Mouse (Mus musculus): ENCODE measurements around the gene Hpf1. TPM values are rescaled to one million over a fixed set of nuclear protein-coding genes. Genes with fewer than 3 reads are reported as not detected.

The Hpf1 gene
- 9.0 and 9.8 TPM in 2 replicates for polyA plus RNA-seq (2012)

GRCm38 (mm10) chr8:60889843-60890519, at the start of gene Hpf1:
Gene Hpf1 (plus strand): TSS chr8:60890418.

Other genes starting within 250 kb of the Hpf1 start
- gene Clcn3, start 92.9 kb downstream of the Hpf1 start, polyA plus RNA-seq (2012) = 4.3 and 5.2 TPM in 2 replicates
- 3.4 and 3.6 TPM in 2 replicates for gene Nek1, start 102.8 kb downstream of the Hpf1 start, polyA plus RNA-seq (2012)

Measured in megakaryocyte-erythroid progenitor cell, adult 5 weeks (primary cell).